Mouse (Mus musculus) erythroid progenitor cell, adult 5-6 weeks (primary cell): Measurements from ENCODE around the gene Rps5. TPM values are rescaled to one million over a fixed set of nuclear protein-coding genes. Genes with fewer than 3 reads are reported as not detected.
"Not testable (repeated sequence)": the region's sequence is repeated elsewhere in the genome, so short reads cannot be mapped to it uniquely, and the experiment has no call there.

Experiments used
- ATAC-seq: replicated peaks from 2 replicates; pipeline ENCODE4 v1.8.0; 2016; ENCODE audit warnings: moderate number of reproducible peaks, mild to moderate bottlenecking, moderate TSS enrichment, inconsistent platforms; ENCODE audit not compliant: poor library complexity, low FRiP score, severe bottlenecking
- total RNA-seq, 2 experiments: library from RNA; stranded (forward) in 1 of 2; stranded (reverse) in 1 of 2; fragments of 150-400 nt in 1 of 2; fragments of 186-747, 209-891 nt in 1 of 2; gene quantifications; 2 replicates each; pipeline versions ENCODE4 v1.2.3 to v1.2.4; 2015 to 2017; ENCODE audit warnings: low replicate concordance in 2 of 2

The Rps5 gene
- 579 and 738 TPM in 2 replicates for total RNA-seq (2015; ENCODE audit: low replicate concordance)
- 178 and 253 TPM in 2 replicates for total RNA-seq (2017; ENCODE audit: low replicate concordance)

DNA sequence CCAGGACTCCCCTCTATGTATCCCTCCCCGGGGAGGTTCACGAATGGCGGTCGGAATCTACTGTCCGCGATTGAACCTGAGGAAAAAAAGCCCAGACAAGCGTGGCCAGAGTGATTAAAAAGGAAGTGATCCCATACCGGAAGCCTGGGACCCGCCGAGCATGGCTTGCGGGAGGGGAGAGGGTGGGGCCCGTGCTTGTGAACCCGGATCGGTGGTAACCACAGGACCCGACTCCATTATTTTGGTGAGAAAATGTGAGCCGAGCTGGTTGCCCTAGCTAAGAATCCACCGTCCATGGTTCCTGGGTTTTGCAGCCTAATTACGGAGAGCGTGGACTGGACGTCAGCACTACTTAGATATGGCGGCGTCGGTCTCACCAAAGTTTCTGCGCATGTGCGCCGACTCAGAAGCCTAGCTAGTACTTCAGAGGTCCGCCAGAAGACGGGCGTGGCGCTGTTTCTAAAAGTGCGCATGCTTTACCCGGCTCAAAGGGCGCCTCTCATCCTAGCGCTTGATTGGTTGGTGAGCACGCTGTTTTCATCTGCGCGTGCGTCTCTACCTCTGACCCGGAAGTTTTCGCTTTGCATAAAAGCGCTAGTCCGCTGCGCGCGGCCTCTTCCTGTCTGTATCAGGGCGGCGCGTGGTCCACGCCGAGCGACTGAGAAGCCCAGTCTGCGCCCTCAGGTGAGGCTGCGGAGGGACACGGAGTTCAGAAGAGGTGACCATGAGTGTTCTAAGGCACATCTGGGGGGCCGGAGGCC lies at the start of gene Rps5:
Gene Rps5 (plus strand): TSS at position 586 of the 761 bp plus-strand sequence.
- ATAC-seq, result peak; percentile 97

DNA sequence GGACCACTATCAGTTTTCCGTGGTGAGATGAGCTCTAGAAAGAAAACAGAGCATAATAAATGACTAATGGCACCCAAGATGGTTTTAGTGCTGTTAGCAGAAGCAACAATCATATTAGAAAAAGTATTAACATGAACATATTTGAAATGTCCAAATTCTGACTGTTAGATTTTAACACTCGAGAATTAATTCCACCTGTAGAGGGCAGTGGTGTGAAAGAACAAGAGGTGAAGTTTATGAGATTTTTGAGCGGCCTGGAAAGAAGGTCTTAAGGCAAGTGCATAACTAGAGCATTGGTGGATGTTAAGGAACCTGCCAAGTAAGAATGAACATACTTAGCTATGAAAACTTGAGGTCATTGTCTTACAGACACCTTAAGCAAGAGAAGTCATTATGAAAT lies 47.8 kb upstream of the Rps5 start:
- ATAC-seq, result no peak

DNA sequence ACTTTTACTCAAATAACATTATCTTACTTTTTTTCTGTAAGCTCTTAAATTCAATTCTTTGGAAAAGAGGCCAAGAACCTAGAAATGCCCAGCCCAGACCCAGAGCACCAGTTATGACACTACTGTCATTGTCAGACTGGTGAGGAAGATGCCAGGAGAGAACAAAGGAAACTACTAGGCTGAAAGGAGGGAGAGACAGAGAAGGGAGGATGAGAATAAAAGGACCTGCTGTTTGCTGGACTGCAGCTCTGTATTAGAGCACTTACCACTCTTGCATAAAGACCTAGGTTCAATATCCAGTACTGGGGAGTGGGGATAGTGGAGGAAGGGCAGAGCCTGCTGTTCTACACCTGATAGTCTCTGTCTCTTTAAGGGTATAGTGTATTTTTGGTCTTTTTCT lies 42.1 kb upstream of the Rps5 start:
- no peak for ATAC-seq

DNA sequence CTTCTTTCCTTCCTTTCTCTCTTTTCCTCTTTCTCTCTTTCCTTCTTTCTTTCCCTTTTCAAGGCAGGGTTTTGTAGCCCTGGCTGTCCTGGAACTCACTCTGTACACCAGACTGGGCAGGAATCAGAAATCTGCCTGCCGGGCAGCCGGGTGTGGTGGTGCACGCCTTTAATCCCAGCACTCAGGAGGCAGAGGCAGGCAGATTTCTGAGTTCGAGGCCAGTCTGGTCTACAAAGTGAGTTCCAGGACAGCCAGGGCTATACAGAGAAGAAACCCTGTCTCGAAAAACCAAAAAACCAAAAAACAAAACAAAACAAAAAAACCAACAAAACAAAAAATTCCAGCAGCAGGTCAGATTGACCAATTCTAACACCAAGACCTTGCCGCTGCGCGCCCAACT lies 41.6 kb upstream of the Rps5 start:
- not testable (repeated sequence) for ATAC-seq

DNA sequence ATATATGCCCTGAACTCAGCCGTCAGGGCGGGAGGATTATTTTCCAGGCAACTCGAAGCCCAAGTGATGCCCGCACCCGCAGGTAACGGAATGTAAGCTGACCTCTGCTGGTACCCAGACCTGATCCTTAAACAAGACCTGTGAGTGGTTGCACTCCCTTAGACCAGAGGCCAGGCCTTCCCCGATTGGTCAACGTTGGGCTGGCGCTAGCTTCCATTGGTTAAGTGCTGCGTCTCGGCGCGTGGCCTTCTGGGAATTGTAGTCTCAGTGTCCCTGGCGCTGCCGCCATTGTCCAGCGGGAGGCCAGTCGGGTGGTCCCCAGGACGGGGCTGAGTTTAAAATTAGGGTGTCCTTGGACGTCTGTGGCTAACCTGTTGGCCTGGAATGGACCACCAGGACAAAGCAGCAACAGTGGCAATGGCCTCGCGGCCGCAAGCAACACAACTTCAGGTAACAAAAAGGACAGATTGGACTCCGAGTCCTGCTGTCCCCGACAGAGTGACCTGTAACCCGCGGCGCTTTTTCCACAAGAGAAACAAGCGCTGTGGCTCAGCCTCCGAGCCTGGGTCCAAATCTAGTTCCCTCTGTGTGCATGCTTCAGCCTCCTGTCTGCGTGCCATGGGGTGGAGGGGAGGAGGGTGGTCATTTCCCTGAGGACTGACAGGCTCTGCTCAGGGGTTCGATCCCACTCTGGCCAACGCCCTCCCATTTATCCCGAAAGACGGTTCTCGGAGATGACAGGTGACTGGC lies 41.0 kb upstream of the Rps5 start, which contains the start of gene Zfp128:
Gene Zfp128 (plus strand): TSS at position 267 of the 750 bp plus-strand sequence.
- peak; percentile 99 for ATAC-seq

DNA sequence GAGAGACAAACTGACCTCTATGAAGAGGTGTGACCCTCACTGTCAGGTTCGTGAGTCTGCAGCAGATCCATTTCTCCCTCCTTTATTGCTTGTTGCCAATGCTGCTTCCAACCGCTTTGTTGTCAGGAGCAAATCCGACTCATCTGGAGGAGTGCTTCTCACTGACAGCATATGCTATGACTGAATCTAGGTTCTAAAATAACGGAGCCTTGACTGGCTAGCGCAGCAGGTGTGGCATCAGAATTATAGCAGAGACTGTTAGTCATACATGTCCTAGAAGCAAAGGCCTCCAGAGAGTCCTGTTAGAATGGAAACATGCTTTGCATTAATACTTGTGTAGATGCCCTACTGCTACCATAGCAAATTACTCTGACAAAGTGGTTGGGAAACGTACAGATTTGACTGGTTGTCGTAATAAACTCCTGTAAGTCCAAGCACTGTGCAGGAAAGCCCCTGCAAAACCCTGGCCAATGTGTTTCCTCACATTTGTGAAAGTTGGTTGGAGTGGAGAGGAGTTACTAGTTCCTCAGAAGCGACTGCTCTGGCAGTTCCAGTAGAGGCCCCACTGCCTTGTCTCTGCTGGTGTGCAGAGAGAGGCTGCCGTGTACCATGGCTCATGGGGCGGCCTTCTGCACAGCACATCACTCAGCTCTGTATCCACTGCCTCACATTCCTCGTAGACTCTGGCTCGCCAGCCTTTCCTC lies 35.4 kb upstream of the Rps5 start:
- no peak for ATAC-seq

DNA sequence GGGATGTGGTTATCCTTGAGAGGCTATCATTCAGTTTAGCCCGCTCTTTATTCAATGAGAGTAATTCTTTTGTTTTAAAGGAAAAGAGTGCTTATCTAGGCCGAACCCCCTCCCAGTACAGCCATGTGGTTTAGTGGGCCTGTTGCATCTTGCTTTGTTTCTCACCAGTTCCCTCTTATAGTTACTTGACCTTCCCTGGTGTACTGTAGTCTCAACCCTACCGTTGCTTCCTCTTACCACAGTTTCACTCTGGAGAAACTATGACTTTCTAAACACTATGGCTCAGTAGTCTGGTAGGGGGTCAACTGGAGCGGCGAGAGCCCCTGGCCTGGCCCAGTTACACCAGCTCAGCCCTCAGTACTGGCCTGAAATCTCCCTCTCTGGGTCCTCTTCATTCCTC lies 34.5 kb upstream of the Rps5 start:
- no peak for ATAC-seq

DNA sequence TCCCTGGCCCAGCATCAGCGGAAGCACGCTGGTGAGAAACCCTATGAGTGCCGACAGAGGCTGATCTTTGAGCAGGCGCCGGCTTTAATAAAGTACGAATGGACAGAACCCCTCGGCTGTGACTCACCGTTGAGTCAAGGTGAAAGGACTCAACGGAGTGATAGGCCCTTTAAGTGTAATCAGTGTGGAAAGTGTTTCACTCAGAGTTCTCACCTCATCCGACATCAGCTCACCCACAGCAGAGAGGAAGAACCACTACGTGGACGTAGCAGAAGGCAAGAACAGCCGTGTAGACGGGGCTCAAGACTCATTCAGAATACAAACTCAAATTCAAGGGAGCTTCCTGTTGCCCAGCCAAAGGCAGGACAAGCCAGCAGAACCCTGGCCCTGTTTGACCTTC lies 31.2 kb upstream of the Rps5 start:
- ATAC-seq, result no peak

DNA sequence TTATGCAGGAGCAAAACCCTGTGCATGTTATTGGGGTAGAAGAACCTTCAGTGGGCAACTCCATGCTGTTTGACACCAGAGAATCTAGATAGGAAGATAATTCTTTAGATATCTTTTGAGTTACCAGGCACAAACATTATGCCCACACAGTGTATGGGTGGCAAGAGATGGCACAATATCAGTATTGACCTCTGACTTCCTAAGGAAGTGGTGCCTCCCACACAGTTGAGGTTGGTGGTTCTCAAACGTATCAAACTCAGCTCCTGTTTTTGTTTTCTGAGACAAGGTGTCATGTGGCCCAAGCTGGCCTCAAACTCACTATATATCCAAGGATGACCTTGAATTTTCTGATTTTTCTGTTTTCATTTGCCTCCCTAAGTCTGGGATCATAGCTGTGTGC lies 30.8 kb upstream of the Rps5 start:
- no peak for ATAC-seq

DNA sequence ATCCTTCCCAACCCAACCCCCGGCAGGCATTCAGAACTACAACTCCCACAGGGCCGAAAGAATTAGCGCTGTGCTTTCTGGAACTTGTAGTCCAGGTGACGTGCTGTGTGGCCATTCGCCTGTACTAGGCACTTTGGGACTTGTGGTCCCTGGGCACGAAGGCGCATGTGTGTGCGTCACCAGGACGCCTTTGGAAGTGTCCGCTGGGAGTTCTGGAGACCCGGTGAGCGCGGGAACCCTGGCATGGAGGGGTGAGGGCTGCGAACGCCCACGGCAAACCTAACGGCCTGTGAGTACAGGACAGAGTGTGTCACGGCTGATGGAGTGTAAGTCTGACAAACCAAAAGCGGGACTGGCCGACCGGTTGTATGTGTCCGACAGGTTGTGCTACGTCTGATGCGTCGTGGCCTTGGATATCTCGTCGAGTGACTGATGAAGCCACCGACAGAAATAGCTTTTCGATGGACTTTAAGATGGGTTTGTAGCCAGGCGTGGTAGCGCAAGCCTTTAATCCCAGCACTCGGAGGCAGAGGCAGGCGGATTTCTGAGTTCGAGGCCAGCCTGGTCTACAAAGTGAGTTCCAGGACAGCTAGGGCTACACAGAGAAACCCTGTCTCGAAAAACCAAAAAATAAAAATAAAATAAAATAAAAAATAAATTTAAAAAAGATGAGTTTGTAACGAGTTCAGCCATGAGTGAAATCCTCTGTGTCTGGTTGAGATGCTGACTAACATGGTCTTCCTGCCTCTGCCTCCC lies 24.3 kb upstream of the Rps5 start, which contains the start of gene Zscan22:
Gene Zscan22 (plus strand): TSS at position 161 of the 756 bp plus-strand sequence.
- ATAC-seq, result peak; percentile 90

DNA sequence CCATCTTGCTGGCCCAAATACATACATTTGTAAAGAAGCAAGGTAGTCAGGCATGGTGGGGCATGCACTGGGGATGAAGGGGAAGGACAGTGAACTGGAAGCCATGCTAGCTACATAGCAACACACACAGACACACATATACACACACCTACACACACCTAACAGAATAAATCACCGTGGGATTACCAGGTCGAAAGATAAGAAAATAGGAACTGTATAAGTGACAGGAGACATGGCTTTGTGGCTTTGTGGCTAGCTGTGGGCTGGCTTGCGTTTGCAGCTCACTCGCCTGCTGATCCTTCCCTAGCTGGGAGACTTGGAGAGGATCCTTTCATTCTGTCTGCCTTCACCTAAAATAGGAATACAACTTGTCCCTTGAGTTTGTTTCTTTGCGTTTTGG lies 20.6 kb upstream of the Rps5 start:
- no peak for ATAC-seq

DNA sequence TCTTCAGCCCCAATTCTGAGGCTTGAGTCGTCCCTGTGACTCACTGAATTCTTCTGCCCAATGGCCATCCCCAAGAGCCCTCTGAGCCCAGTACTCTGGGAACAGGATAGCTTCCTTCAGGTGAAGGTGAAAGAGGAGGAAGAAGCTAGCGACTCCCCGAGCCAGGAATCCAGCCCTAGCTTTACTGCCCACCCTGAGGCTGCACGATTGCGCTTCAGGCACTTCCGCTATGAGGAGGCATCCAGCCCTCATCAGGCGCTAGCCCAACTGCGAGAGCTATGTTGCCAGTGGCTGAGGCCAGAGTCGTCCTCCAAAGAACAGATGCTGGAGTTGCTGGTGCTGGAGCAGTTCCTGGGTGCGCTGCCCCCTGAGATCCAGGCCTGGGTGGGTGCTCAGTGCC lies 18.5 kb upstream of the Rps5 start:
- no peak for ATAC-seq

DNA sequence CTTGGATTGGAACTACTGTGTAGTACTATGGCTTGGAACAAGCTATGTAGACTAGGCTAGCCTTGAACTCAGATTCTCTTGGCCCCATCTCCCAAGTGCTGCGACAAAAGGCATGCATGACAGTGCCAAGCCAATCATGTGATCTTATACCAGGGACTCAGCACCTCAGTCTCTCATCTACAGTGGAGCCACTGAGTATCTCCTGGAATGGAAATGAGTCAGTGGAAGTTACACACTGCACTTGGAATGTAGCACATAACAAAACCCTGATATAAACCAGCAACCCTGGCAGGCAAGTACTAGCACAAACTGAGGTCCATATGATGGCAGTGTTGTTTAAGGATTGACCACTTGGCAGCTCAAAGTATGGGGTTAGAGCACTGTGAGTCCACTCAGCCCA lies 16.9 kb upstream of the Rps5 start:
- no peak for ATAC-seq

DNA sequence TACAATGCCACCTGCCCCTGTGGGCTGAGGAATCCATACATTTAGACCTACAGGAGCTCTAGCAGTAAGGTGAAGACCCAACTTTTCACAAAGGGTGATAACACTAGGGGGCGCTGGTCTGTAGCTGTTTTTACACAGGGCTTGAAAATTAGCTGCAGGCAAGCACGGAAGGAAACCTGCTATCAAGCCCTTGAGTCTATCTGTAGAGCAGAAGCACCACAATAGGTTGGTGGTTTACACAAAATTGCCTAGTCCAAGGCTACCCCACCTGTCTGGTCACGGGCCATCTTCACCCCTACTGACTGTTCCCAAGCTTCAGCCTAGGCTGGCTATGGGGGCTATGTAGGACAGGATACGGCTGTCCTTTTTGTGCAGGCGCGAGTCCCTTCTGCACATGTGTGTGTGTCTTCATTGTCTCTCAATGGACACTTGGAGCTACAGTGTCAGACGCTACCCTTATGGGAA lies 12.6 kb upstream of the Rps5 start:
- peak; percentile 82 for ATAC-seq

DNA sequence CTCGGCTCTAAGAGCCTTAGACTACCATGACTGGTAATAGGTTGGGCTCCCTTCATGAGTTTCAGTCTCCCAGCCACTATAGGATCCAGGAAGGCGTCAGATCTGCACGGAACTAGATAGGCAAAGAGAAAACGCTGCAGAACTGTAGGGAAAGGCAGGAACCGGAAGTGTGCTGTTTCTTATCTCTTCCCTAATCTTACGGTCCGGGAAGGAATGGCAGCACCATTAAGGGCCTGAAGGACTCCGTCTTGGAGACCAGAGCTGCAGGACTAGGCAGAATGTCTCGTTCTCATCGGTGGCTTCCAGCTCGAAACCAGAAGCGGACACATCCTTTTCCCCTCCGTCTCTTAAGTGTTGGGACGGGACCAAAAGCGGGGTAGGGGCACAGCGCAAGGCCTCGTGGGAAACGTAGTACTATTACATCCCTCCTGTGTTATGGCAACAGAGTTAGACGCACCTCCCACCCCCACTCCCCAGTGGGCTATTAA lies 11.9 kb upstream of the Rps5 start:
- peak; percentile 83 for ATAC-seq

DNA sequence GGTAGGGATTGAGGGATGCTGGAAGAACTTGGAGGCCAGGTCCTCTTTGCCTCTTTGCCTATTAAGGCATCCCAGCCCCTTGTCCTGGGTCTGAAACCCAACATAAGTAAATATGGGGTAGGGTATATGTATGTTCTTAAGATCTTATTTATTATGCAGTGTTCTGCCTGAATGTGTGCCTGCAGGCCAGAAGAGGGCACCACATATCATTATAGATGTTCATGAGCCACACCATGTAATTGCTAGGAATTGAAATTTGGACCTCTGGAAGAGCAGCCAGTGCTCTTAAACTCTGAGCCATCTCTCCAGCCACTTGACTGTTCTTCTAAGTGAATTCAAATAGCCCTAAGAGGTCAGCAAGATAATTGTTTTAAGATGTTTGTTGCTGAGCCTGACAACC lies 8.5 kb upstream of the Rps5 start:
- ATAC-seq, result no peak

DNA sequence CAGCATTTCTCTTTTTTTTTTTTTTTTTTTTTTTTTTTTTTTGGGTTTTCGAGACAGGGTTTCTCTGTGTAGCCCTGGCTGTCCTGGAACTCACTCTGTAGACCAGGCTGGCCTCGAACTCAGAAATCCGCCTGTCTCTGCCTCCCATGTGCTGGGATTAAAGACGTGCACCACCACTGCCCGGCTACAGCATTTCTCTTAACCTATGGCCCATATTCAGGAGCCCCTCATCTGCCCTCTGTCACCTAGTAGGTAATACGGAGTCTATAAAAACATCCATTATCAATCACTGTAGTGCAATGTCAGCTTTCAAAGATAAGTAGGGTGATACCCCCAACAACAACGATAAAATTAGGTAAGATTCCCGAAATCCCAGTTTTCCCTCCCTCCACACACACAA lies 1.6 kb upstream of the Rps5 start:
- not testable (repeated sequence) for ATAC-seq

DNA sequence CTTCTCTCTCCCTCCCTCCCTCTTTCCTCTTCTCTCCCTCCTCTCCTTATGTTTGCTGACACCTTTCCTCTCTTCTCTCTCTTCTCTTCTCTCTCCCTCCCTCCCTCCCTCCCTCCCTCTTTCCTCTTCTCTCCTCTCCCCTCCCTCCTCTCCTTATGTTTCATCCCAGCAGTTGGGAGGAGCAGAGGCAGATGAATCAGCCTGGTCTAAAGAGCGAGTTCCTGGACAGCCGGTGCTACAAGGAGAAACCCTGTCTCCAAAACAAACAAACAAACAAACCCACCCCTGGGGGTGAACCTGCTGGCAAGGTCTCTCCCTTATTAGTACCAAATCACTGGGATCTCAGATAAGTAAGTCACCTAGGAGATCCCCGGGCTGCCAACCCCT lies 779 bp upstream of the Rps5 start:
- 0 out of 2 replicates have a peak, but pooled peaks have one; percentile 16 for ATAC-seq

DNA sequence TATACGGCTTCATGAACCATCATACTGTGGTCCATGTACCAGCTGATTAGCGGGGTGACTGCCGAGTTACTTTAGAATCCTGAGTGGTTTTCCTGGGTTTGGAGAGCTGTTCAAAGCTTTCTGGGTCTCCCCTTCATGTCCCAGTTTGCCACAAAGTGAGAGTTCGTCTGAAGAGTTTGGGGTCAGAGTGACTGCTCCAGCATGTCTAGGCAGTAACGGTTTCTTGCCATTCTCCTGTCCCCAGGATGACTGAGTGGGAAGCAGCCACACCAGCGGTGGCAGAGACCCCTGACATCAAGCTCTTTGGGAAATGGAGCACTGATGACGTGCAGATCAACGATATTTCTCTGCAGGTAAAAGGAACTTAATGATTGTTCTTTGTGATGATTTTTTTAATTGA lies 639 bp downstream of the Rps5 start:
- no peak for ATAC-seq
